Mouse (Mus musculus): ENCODE results near the gene Siah3.

GRCm38 (mm10) chr14:75420811-75421210, 35.0 kb upstream of the Siah3 start:
- TF ChIP-seq POLR2A (IDR thresholded peaks at IDR 0.05; ENCODE audit: control insufficient read depth in 1 of 2, insufficient read depth in 1 of 2, low read depth in 1 of 2, low read length in 2 of 2, poor library complexity in 1 of 2): no peak
- TF ChIP-seq MAX (IDR thresholded peaks at IDR 0.05; ENCODE audit: low read length): no peak
- TF ChIP-seq GATA1 (IDR thresholded peaks at IDR 0.05; ENCODE audit: low read depth, low read length): no peak
- TF ChIP-seq CTCF (IDR thresholded peaks at IDR 0.05 in 2 of 3, conservative IDR thresholded peaks at IDR 0.05 in 1 of 3; ENCODE audit: control insufficient read depth in 1 of 3, insufficient read depth in 1 of 3, low read depth in 2 of 3, low read length in 3 of 3, poor library complexity in 1 of 3, severe bottlenecking in 1 of 3): no peak
- no peak for TF ChIP-seq NELFE (IDR thresholded peaks at IDR 0.05; ENCODE audit: low read depth, low read length)
- no peak for TF ChIP-seq KAT2A (conservative IDR thresholded peaks at IDR 0.05; ENCODE audit: low read depth, low read length)
- no peak for TF ChIP-seq RAD21 (IDR thresholded peaks at IDR 0.05; ENCODE audit: low read depth, low read length)

All from MEL (cell line).